8 mouse cellular contexts compared by ENCODE assay signal in the genomic region with DNA sequence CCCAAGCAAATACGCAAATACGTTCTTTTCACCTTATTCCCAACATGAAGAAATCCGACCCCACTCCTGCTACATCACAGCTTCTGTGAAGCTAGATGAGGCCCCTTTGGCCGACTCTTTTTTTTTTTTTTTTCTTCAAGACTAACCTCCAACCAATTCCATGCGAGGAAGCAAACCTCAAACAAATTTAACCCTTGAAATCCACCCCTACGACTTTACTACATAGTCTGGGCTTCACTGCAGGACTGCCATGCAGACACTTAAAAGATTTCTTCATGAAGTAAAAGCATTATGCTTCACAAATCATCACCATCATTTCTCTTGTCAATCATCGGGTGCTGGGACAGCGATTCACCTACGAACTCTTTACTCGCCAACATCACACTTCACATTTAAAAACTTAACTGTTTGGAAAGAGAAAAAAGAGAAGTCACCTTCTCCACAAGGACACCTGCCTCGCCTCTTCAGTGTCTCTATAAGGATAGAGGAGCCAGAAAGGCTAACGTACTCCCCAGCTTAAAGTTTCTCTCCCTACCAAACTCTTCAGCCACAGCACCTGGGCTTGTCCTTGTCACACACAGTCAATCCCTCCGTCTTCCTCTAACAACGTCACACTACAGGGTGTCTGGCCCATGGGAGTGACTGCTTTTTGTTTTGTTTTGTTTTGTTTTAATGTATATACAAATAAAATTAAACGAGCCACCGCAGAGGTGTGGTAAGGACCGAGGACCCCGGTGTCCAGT. TPM values are rescaled to one million over a fixed set of nuclear protein-coding genes. Genes with fewer than 3 reads are reported as not detected.
DNase-seq lines count a peak whose midpoint lies in the region; ATAC-seq lines count a peak whose summit lies in the region.

No protein-coding gene starts in this region.

- ATAC-seq in kidney, embryonic 16.5 days (ENCODE audit: low FRiP score, low TSS enrichment) = no peak
- ATAC-seq in midbrain, embryonic 13.5 days = peak; percentile 1; the same call in 1 of the 2 replicates

- DNase-seq in kidney, postnatal 36 days = no peak
- peak; percentile 63 for DNase-seq in adipocyte (ENCODE audit: low spot score)
- DNase-seq in hindbrain, embryonic 10.5 days (ENCODE audit: low spot score) = no peak
- no peak for DNase-seq in frontal cortex, postnatal 25 days (ENCODE audit: low spot score in 2 of 2)
- no peak for DNase-seq in left cerebral cortex, adult 8-10 months (ENCODE audit: low spot score in 2 of 2)
- no peak for DNase-seq in lung, postnatal 10 days

- peak overlapping the region; percentile 96 for H3K4me3 ChIP-seq in kidney, embryonic 16.5 days (ENCODE audit: low read length)
- peak overlapping the region; percentile 88 for H3K4me3 ChIP-seq in hindbrain, embryonic 10.5 days
- H3K4me3 ChIP-seq in midbrain, embryonic 13.5 days (replicated peaks) = peak overlapping the region; percentile 92

- H3K27me3 ChIP-seq in kidney, embryonic 16.5 days (ENCODE audit: insufficient read depth, low read length) = peaks cover 2% of the 10 kb centered on the region; the same call in 1 of the 2 replicates
- peaks cover 46% of the 10 kb centered on the region for H3K27me3 ChIP-seq in hindbrain, embryonic 10.5 days (ENCODE audit: insufficient read depth, poor library complexity, severe bottlenecking)
- peaks cover 11% of the 10 kb centered on the region; the same call in 1 of the 2 replicates for H3K27me3 ChIP-seq in midbrain, embryonic 13.5 days

- no peaks in the 10 kb centered on the region for H3K9me3 ChIP-seq in kidney, embryonic 16.5 days (ENCODE audit: low read length)
- no peaks in the 10 kb centered on the region for H3K9me3 ChIP-seq in hindbrain, embryonic 10.5 days
- no peaks in the 10 kb centered on the region for H3K9me3 ChIP-seq in midbrain, embryonic 13.5 days

- peak overlapping the region; percentile 83 for H3K4me2 ChIP-seq in kidney, embryonic 16.5 days (replicated peaks; ENCODE audit: low read depth, low read length)
- peak overlapping the region; percentile 65 for H3K4me2 ChIP-seq in midbrain, embryonic 13.5 days (replicated peaks)

- no peak overlapping the region for H3K27ac ChIP-seq in kidney, embryonic 16.5 days (ENCODE audit: low read length)
- H3K27ac ChIP-seq in hindbrain, embryonic 10.5 days = no peak overlapping the region
- H3K27ac ChIP-seq in midbrain, embryonic 13.5 days = no peak overlapping the region; the same call in 1 of the 2 replicates

- peak overlapping the region; percentile 92 for H3K9ac ChIP-seq in kidney, embryonic 16.5 days (replicated peaks; ENCODE audit: low read length)
- peak overlapping the region; percentile 96 for H3K9ac ChIP-seq in midbrain, embryonic 13.5 days (replicated peaks)

- H3K36me3 ChIP-seq in kidney, embryonic 16.5 days (ENCODE audit: insufficient read depth, low read length) = no peaks in the 10 kb centered on the region
- no peaks in the 10 kb centered on the region for H3K36me3 ChIP-seq in hindbrain, embryonic 10.5 days
- no peaks in the 10 kb centered on the region for H3K36me3 ChIP-seq in midbrain, embryonic 13.5 days

- WGBS in kidney, embryonic 16.5 days = 14% methylated on average over 18 of the region's 18 CpGs
- WGBS in hindbrain, embryonic 10.5 days = 11% methylated on average over 18 of the region's 18 CpGs
- 9% methylated on average over 18 of the region's 18 CpGs for WGBS in midbrain, embryonic 13.5 days

- H3K4me1 ChIP-seq in kidney, embryonic 16.5 days (ENCODE audit: insufficient read depth, low read length) = peaks cover 16% of the 10 kb centered on the region
- H3K4me1 ChIP-seq in hindbrain, embryonic 10.5 days (replicated peaks) = peaks cover 19% of the 10 kb centered on the region
- H3K4me1 ChIP-seq in midbrain, embryonic 13.5 days (replicated peaks) = peaks cover 30% of the 10 kb centered on the region

RNA-seq across cellular contexts. Expression of a gene that starts 1.6 kb away (rescaled TPM):
- polyA plus RNA-seq in kidney, embryonic 16.5 days (2015; fragmentation: Nextera tagmentation; extraction: Ambion mirVana) = 5.6 and 6.6 TPM in 2 replicates
- polyA plus RNA-seq in hindbrain, embryonic 10.5 days (2016; fragmentation: Nextera tagmentation; extraction: Ambion mirVana) = 2.6 and 2.8 TPM in 2 replicates
- 9.1 and 9.2 TPM in 2 replicates for polyA plus RNA-seq in midbrain, embryonic 13.5 days (2015; fragmentation: Nextera tagmentation; extraction: Ambion mirVana)
- total RNA-seq in left cerebral cortex, adult 8-10 months (2022) = 100 to 1,000 TPM; 104 to 121 (median 107) TPM
